Mouse (Mus musculus): ENCODE results near the gene Sox6.
"Not testable (repeated sequence)": the region's sequence is repeated elsewhere in the genome, so short reads cannot be mapped to it uniquely, and the experiment has no call there.

Gene Sox6

GRCm38 (mm10) chr7:116038511-116038910, at the start of gene Sox6:
Sox6 (minus strand) TSS chr7:116038796.
- DNase-seq = peak; percentile 53

- DNase-seq = not testable (repeated sequence)
Measured at GRCm38 (mm10) chr7:116084366-116084765, 45.8 kb upstream of the Sox6 start, which contains the start of gene Gm4353. Gm4353 (minus strand) TSS chr7:116084635.

- no peak for DNase-seq
Measured at GRCm38 (mm10) chr7:116060739-116061138, 22.1 kb upstream of the Sox6 start.

GRCm38 (mm10) chr7:116040470-116041019, 1.9 kb upstream of the Sox6 start:
- no peak for DNase-seq

GRCm38 (mm10) chr7:116039538-116040466, 1.2 kb upstream of the Sox6 start:
- DNase-seq = peak; percentile 91

- DNase-seq = peak; percentile 43
Measured at GRCm38 (mm10) chr7:116039196-116039537, 571 bp upstream of the Sox6 start, which contains the start of gene 1110004F10Rik. 1110004F10Rik (plus strand) TSS chr7:116039397.

GRCm38 (mm10) chr7:116038024-116038423, 572 bp downstream of the Sox6 start:
- peak; percentile 54 for DNase-seq

GRCm38 (mm10) chr7:116036591-116037555, 1.7 kb downstream of the Sox6 start:
- peak; percentile 29 for DNase-seq

GRCm38 (mm10) chr7:116035504-116035903, 3.1 kb downstream of the Sox6 start:
- no peak for DNase-seq

- peak; percentile 88 for DNase-seq
Measured at GRCm38 (mm10) chr7:116034282-116034758, 4.3 kb downstream of the Sox6 start.

GRCm38 (mm10) chr7:116033371-116034241, 5.0 kb downstream of the Sox6 start:
- DNase-seq = peak; percentile 80

GRCm38 (mm10) chr7:116032596-116033307, 5.8 kb downstream of the Sox6 start:
- peak; percentile 90 for DNase-seq

- DNase-seq = peak; percentile 82
Measured at GRCm38 (mm10) chr7:116031718-116032595, 6.6 kb downstream of the Sox6 start.

- DNase-seq = no peak
Measured at GRCm38 (mm10) chr7:116031388-116031717, 7.2 kb downstream of the Sox6 start.

GRCm38 (mm10) chr7:116030597-116031387, 7.8 kb downstream of the Sox6 start:
- DNase-seq = peak; percentile 78

- peak; percentile 22 for DNase-seq
Measured at GRCm38 (mm10) chr7:116029991-116030390, 8.6 kb downstream of the Sox6 start.

GRCm38 (mm10) chr7:116002726-116003125, 35.9 kb downstream of the Sox6 start:
- no peak for DNase-seq

GRCm38 (mm10) chr7:115988109-115988779, 50.4 kb downstream of the Sox6 start:
- no peak for DNase-seq

GRCm38 (mm10) chr7:115985716-115986115, 52.9 kb downstream of the Sox6 start:
- DNase-seq = peak; percentile 58
